Mouse (Mus musculus) kidney, postnatal 0 days (tissue): Measurements from ENCODE around the gene Eps8l1. TPM values are rescaled to one million over a fixed set of nuclear protein-coding genes. Genes with fewer than 3 reads are reported as not detected.
"Not testable (repeated sequence)": the region's sequence is repeated elsewhere in the genome, so short reads cannot be mapped to it uniquely, and the experiment has no call there.

Experiments used
- ATAC-seq: fragments of 200-750 bp; cut with Nextera tagmentation; replicated peaks from 2 replicates; pipeline ENCODE4 v1.8.0; 2017; ENCODE audit warnings: low read depth, moderate number of reproducible peaks, moderate TSS enrichment, moderate library complexity; ENCODE audit not compliant: low FRiP score
- DNase-seq: peaks from one replicate; pipeline ENCODE4 v3.0.0-alpha.2; 2016; ENCODE audit warnings: low spot score
- H3K27ac ChIP-seq: fragments of 300-500 bp; sonication (generic); 2 replicates; pipeline ENCODE4 v1.5.1; 2014; ENCODE audit warnings: mild to moderate bottlenecking
- H3K27me3 ChIP-seq: fragments of 300-500 bp; sonication (generic); 2 replicates; pipeline ENCODE4 v1.6.1; 2014; ENCODE audit warnings: low read length, mixed read lengths; ENCODE audit not compliant: insufficient read depth
- H3K36me3 ChIP-seq: fragments of 300-500 bp; sonication (generic); 2 replicates; pipeline ENCODE4 v1.6.1; 2014; ENCODE audit warnings: low read length, mixed read lengths; ENCODE audit not compliant: insufficient read depth
- H3K4me1 ChIP-seq: fragments of 300-500 bp; sonication (generic); replicated peaks from 2 replicates; pipeline ENCODE4 v1.6.1; 2014; ENCODE audit warnings: antibody characterized with exemption, low read length, mixed read lengths; ENCODE audit not compliant: insufficient read depth
- H3K4me2 ChIP-seq: fragments of 300-500 bp; sonication (generic); 2 replicates; pipeline ENCODE4 v1.6.1; 2014; ENCODE audit warnings: mild to moderate bottlenecking, low read length, moderate library complexity, mixed read lengths
- H3K4me3 ChIP-seq: fragments of 300-500 bp; sonication (generic); replicated peaks from 2 replicates; pipeline ENCODE4 v1.5.1; 2014; ENCODE audit warnings: low read depth, low read length
- H3K9ac ChIP-seq: fragments of 300-500 bp; sonication (generic); 2 replicates; pipeline ENCODE4 v1.6.1; 2014; ENCODE audit warnings: low read depth, low read length
- H3K9me3 ChIP-seq: fragments of 300-500 bp; sonication (generic); replicated peaks from 2 replicates; pipeline ENCODE4 v1.6.1; 2016; ENCODE audit warnings: low read length, inconsistent platforms, mixed read lengths
- CTCF ChIP-seq: IDR thresholded peaks from 2 replicates; pipeline ENCODE4 v1.5.1; 2016; ENCODE audit warnings: antibody characterized with exemption, low read depth, mild to moderate bottlenecking, moderate library complexity
- WGBS: fragments of 180-500 bp; shearing (Covaris S2); extraction: QIAGEN DNeasy Blood & Tissue Kit; methylation state at CpG from one replicate; pipeline ENCODE4 v1.1.7; 2014; 5-methylcytosine and 5-hydroxymethylcytosine counted together
- polyA plus RNA-seq: library from polyadenylated mRNA; unstranded; fragments of >200 nt; fragmentation: Nextera tagmentation; extraction: Ambion mirVana; gene quantifications from 2 replicates; pipeline ENCODE4 v1.2.1, GENCODE M21; 2015

Eps8l1 gene
- polyA plus RNA-seq, 1 experiment from 2014 or later = 12.8 TPM

DNA sequence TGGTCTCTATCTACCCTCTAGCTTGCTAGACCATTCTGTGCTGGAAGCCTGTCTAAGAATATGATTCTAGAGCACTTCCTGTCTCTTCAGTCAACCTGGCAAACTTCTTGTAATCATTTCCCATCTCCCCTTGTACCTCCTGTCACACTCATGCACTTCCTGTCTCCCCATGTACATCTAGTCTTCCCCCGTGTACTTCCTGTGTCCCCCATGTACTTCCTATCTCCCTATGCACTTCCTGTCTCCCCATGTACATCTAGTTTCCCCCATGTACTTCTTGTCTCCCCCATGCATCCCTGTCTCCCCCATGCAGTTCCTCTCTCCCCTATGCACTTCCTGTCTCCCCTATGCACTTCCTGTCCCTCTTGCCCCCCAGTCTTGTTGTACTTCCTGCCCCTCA is 58.0 kb downstream of the Eps8l1 start:
- TF ChIP-seq CTCF = no peak

GRCm38 (mm10) chr7:4521231-4522003 is 60.9 kb downstream of the Eps8l1 start:
- peak; percentile 24; the same call in 1 of the 2 replicates for TF ChIP-seq CTCF
- 33% methylated on average over 32 of the region's 32 CpGs for WGBS
- Histone ChIP-seq H3K27ac (no peak overlapping the region), H3K27me3 (no peaks in the 10 kb centered on the region), H3K9me3 (no peaks in the 10 kb centered on the region), H3K4me1 (peaks cover 8% of the 10 kb centered on the region; the same call in 1 of the 2 replicates), H3K4me3 (peak overlapping the region; percentile 8; the same call in 1 of the 2 replicates), H3K4me2 (peak overlapping the region; percentile 52), H3K36me3 (no peaks in the 10 kb centered on the region), H3K9ac (0 out of 2 replicates have a peak overlapping the region, but pooled peaks have one; percentile 35)
- DNase-seq (no peak), ATAC-seq (no peak)

More for the DNA sequence above, 58.0 kb downstream of the Eps8l1 start:
- H3K4me1 ChIP-seq = peaks cover 17% of the 10 kb centered on the region; the same call in 1 of the 2 replicates
- no peaks in the 10 kb centered on the region for H3K36me3 ChIP-seq
- WGBS = 79% methylated on average over 1 of the region's 1 CpGs
- DNase-seq (no peak), ATAC-seq (no peak)
- H3K27me3 ChIP-seq = no peaks in the 10 kb centered on the region
- H3K4me3 ChIP-seq = no peak overlapping the region
- no peak overlapping the region for H3K27ac ChIP-seq
- H3K4me2 ChIP-seq = no peak overlapping the region
- no peak overlapping the region for H3K9ac ChIP-seq
- no peaks in the 10 kb centered on the region for H3K9me3 ChIP-seq

DNA sequence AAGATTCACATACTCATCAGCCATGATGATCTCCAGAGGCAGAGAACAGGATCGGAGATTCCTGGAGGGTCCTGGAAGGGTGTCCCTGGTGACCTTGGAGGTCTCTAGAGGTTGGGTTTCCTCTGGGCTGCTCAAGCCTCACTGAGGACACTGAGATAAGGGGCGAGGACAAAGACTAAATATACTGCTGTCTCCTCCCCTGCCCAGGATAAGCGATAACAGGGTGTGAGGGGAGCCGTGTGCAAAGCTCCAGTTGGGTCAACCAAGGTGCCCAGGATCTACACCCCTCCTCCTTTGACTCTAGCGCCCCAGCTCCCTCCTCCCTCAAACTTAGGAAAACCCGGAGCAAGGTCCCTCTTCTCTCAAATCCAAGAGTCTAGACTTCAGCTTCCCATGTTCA is 61.8 kb downstream of the Eps8l1 start:
- ATAC-seq = no peak
- no peak overlapping the region for H3K4me3 ChIP-seq
- no peaks in the 10 kb centered on the region for H3K9me3 ChIP-seq
- TF ChIP-seq CTCF = no peak
- H3K36me3 ChIP-seq = no peaks in the 10 kb centered on the region
- H3K4me2 ChIP-seq = no peak overlapping the region
- whole genome bisulfite sequencing = 72% methylated on average over 6 of the region's 6 CpGs
- no peak for DNase-seq
- no peaks in the 10 kb centered on the region for H3K27me3 ChIP-seq
- H3K27ac ChIP-seq = no peak overlapping the region
- H3K9ac ChIP-seq = no peak overlapping the region
- H3K4me1 ChIP-seq = peaks cover 9% of the 10 kb centered on the region; the same call in 1 of the 2 replicates

DNA sequence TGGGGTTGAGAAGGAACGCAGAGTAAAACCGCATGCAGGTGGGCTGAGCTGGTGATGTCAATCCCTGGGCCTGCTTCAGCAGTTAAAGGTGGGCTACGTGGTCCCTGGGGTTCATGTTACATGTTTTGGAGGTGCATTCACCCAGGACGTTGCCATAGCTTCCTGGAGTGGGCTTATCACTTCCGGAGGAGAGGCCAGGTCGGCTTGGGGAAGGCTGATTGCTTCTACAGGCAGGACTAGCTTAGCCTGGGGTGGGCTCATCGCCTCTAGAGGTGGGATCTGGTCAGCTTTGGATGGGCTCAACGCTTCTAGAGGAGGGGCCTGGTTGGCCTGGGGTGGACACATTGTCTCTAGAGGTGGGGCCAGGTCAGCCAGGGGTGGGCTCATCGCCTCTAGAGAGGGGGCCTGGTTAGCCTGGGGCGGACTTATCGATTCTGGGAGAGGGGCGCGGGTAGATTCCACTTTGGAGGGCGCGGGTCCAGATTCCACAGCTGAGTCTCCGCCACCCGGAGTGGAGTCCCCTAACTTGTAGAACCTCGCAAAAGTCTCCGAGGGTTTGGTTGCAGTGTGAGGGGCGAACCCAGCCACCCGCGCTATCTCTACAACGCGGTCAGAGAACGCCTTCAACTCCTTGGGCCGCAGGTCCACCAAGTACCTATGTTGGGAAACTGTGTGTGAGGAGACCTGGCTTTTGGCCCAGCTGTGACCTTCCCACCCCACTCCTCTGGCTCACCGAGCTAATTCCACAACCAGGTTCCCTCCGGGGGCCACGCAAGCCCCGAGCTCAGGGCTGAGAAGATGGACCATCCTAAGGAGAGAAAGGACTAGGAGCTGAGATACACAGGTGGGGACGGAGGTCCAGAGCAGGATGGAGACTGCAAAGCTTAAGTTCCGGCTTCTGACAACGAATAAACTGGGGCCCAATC is 63.0 kb downstream of the Eps8l1 start:
- WGBS = 87% methylated on average over 33 of the region's 33 CpGs
- H3K4me2 ChIP-seq = no peak overlapping the region
- no peaks in the 10 kb centered on the region for H3K27me3 ChIP-seq
- DNase-seq (no peak), ATAC-seq (no peak)
- H3K4me3 ChIP-seq = no peak overlapping the region
- no peak overlapping the region for H3K9ac ChIP-seq
- no peak overlapping the region for H3K27ac ChIP-seq
- TF ChIP-seq CTCF = no peak
- H3K9me3 ChIP-seq = no peaks in the 10 kb centered on the region
- H3K4me1 ChIP-seq = peaks cover 9% of the 10 kb centered on the region; the same call in 1 of the 2 replicates
- no peaks in the 10 kb centered on the region for H3K36me3 ChIP-seq

GRCm38 (mm10) chr7:4524212-4524922 is 63.9 kb downstream of the Eps8l1 start, which contains the start of gene Tnni3:
Gene Tnni3, minus strand, starts transcription at chr7:4524229.
- not testable (repeated sequence) for ATAC-seq, H3K4me2 ChIP-seq, H3K9me3 ChIP-seq, H3K9ac ChIP-seq, H3K27ac ChIP-seq, H3K36me3 ChIP-seq, H3K27me3 ChIP-seq, H3K4me3 ChIP-seq, H3K4me1 ChIP-seq
- TF ChIP-seq CTCF = peak; percentile 79
- 66% methylated on average over 15 of the region's 15 CpGs for WGBS
- DNase-seq = peak; percentile 82
